Mouse (Mus musculus): ENCODE results near the gene Mettl8. TPM values are rescaled to one million over a fixed set of nuclear protein-coding genes. Genes with fewer than 3 reads are reported as not detected.
A peak's percentile ranks its signal among the peaks of the same experiment; 100 is the strongest.

Gene Mettl8
- polyA plus RNA-seq, 1 experiment from 2014 or later: 12.6 TPM

GRCm38 (mm10) chr2:71033014-71033413, 22.4 kb downstream of the Mettl8 start:
- ChIA-PET POLR2A (no interaction called here), CTCF (no interaction called here)
- no peak for DNase-seq (ENCODE audit: low read depth, low spot score)
- H3K27me3 ChIP-seq: no peaks in the 10 kb centered on the region
- in situ Hi-C loops (cut with MboI; ENCODE audit: low pct_unique_long_range_greater_than_20kb): loop anchor here (10.0 to 25.0 kb wide), 2 partner anchors 198 to 246 kb away; no protein-coding TSS in a partner anchor
- ATAC-seq: no peak
- no peak for TF ChIP-seq CTCF (IDR thresholded peaks at IDR 0.05)

- no peak for DNase-seq (ENCODE audit: low read depth, low spot score)
Observed at GRCm38 (mm10) chr2:71031973-71032794, 23.2 kb downstream of the Mettl8 start.

GRCm38 (mm10) chr2:71030663-71031062, 24.7 kb downstream of the Mettl8 start:
- POLR2A ChIA-PET: no interaction called here
- DNase-seq (ENCODE audit: low read depth, low spot score) (no peak), ATAC-seq (no peak)
- CTCF ChIA-PET: interaction anchor here (1.3 kb wide), 1 partner anchor 11 kb away, joined by 4 read pairs; no protein-coding TSS in a partner anchor
- TF ChIP-seq CTCF (IDR thresholded peaks at IDR 0.05): no peak
- H3K27me3 ChIP-seq: no peaks in the 10 kb centered on the region
- in situ Hi-C loops (cut with MboI; ENCODE audit: low pct_unique_long_range_greater_than_20kb): loop anchor here (10.0 to 25.0 kb wide), 2 partner anchors 196 to 243 kb away; no protein-coding TSS in a partner anchor

More at GRCm38 (mm10) chr2:71031973-71032794, 23.2 kb downstream of the Mettl8 start:
- POLR2A ChIA-PET: no interaction called here
- H3K27me3 ChIP-seq: no peaks in the 10 kb centered on the region
- no peak for TF ChIP-seq CTCF (IDR thresholded peaks at IDR 0.05)
- ATAC-seq: no peak
- CTCF ChIA-PET: interaction anchor here (1.3 kb wide), 1 partner anchor 13 kb away, joined by 4 read pairs; no protein-coding TSS in a partner anchor
- in situ Hi-C loops (cut with MboI; ENCODE audit: low pct_unique_long_range_greater_than_20kb): loop anchor here (10.0 to 25.0 kb wide), 2 partner anchors 197 to 245 kb away; no protein-coding TSS in a partner anchor

- H3K27me3 ChIP-seq: no peaks in the 10 kb centered on the region
- no peak for TF ChIP-seq CTCF (IDR thresholded peaks at IDR 0.05)
- ATAC-seq (no peak), DNase-seq (ENCODE audit: low read depth, low spot score) (no peak)
- POLR2A ChIA-PET: no interaction called here
- CTCF ChIA-PET: interaction anchor here (0.8 to 1.5 kb wide), 2 partner anchors 9 to 16 kb away, joined by 3 to 4 read pairs; no protein-coding TSS in a partner anchor
- in situ Hi-C loops (cut with MboI; ENCODE audit: low pct_unique_long_range_greater_than_20kb): loop anchor here (25.0 kb wide), 1 partner anchor 240 kb away; no protein-coding TSS in a partner anchor
Observed at GRCm38 (mm10) chr2:71027631-71028030, 27.8 kb downstream of the Mettl8 start.

- in situ Hi-C loops (cut with MboI; ENCODE audit: low pct_unique_long_range_greater_than_20kb): loop anchor here (25.0 kb wide), 1 partner anchor 239 kb away; no protein-coding TSS in a partner anchor
- H3K27me3 ChIP-seq: no peaks in the 10 kb centered on the region
Observed at GRCm38 (mm10) chr2:71026787-71027186, 28.6 kb downstream of the Mettl8 start.

GRCm38 (mm10) chr2:71025576-71026315, 29.6 kb downstream of the Mettl8 start:
- ChIA-PET CTCF (interaction anchor here (0.9 to 1.5 kb wide), 3 partner anchors 10 to 246 kb away, joined by 3 read pairs; no protein-coding TSS in a partner anchor), POLR2A (interaction anchor here (0.6 kb wide), 1 partner anchor 735 kb away, joined by 3 read pairs; no protein-coding TSS in a partner anchor)
- no peaks in the 10 kb centered on the region for H3K27me3 ChIP-seq
- ATAC-seq (no peak), DNase-seq (ENCODE audit: low read depth, low spot score) (no peak)
- no peak for TF ChIP-seq CTCF (IDR thresholded peaks at IDR 0.05)
- in situ Hi-C loops (cut with MboI; ENCODE audit: low pct_unique_long_range_greater_than_20kb): loop anchor here (25.0 kb wide), 1 partner anchor 238 kb away; no protein-coding TSS in a partner anchor

More at GRCm38 (mm10) chr2:71026787-71027186, 28.6 kb downstream of the Mettl8 start:
- ChIA-PET POLR2A (no interaction called here), CTCF (interaction anchor here (1.5 kb wide), 2 partner anchors 9 to 15 kb away, joined by 3 to 4 read pairs; no protein-coding TSS in a partner anchor)
- TF ChIP-seq CTCF (IDR thresholded peaks at IDR 0.05): peak; percentile 41
- ATAC-seq (no peak), DNase-seq (ENCODE audit: low read depth, low spot score) (no peak)

- POLR2A ChIA-PET: no interaction called here
- in situ Hi-C loops (cut with MboI; ENCODE audit: low pct_unique_long_range_greater_than_20kb): no loop called here
- no peak for TF ChIP-seq CTCF (IDR thresholded peaks at IDR 0.05)
- CTCF ChIA-PET: interaction anchor here (1.1 kb wide), 1 partner anchor 12 kb away, joined by 3 read pairs; no protein-coding TSS in a partner anchor
- ATAC-seq (no peak), DNase-seq (ENCODE audit: low read depth, low spot score) (no peak)
- no peaks in the 10 kb centered on the region for H3K27me3 ChIP-seq
Observed at GRCm38 (mm10) chr2:71023986-71024385, 31.4 kb downstream of the Mettl8 start.

GRCm38 (mm10) chr2:71022991-71023390, 32.4 kb downstream of the Mettl8 start:
- no peak for TF ChIP-seq CTCF (IDR thresholded peaks at IDR 0.05)
- DNase-seq (ENCODE audit: low read depth, low spot score) (no peak), ATAC-seq (no peak)
- ChIA-PET POLR2A (no interaction called here), CTCF (interaction anchor here (1.0 to 1.1 kb wide), 2 partner anchors 11 to 243 kb away, joined by 3 read pairs; no protein-coding TSS in a partner anchor)
- no peaks in the 10 kb centered on the region for H3K27me3 ChIP-seq
- in situ Hi-C loops (cut with MboI; ENCODE audit: low pct_unique_long_range_greater_than_20kb): no loop called here

- no peak for TF ChIP-seq CTCF (IDR thresholded peaks at IDR 0.05)
- ChIA-PET CTCF (no interaction called here), POLR2A (no interaction called here)
- no peak for ATAC-seq
- in situ Hi-C loops (cut with MboI; ENCODE audit: low pct_unique_long_range_greater_than_20kb): no loop called here
- DNase-seq (ENCODE audit: low read depth, low spot score): no peak
- no peaks in the 10 kb centered on the region for H3K27me3 ChIP-seq
Observed at GRCm38 (mm10) chr2:71020674-71021073, 34.7 kb downstream of the Mettl8 start.

GRCm38 (mm10) chr2:71019704-71020375, 35.5 kb downstream of the Mettl8 start:
- ChIA-PET POLR2A (no interaction called here), CTCF (interaction anchor here (1.9 kb wide), 1 partner anchor 12 kb away, joined by 4 read pairs; no protein-coding TSS in a partner anchor)
- in situ Hi-C loops (cut with MboI; ENCODE audit: low pct_unique_long_range_greater_than_20kb): no loop called here
- DNase-seq (ENCODE audit: low read depth, low spot score) (no peak), ATAC-seq (no peak)
- H3K27me3 ChIP-seq: no peaks in the 10 kb centered on the region
- no peak for TF ChIP-seq CTCF (IDR thresholded peaks at IDR 0.05)
